Mouse (Mus musculus): ENCODE results near the gene Mfsd2b. TPM values are rescaled to one million over a fixed set of nuclear protein-coding genes. Genes with fewer than 3 reads are reported as not detected.

The Mfsd2b gene
- polyA plus RNA-seq, 1 experiment = 1.1 TPM

DNA sequence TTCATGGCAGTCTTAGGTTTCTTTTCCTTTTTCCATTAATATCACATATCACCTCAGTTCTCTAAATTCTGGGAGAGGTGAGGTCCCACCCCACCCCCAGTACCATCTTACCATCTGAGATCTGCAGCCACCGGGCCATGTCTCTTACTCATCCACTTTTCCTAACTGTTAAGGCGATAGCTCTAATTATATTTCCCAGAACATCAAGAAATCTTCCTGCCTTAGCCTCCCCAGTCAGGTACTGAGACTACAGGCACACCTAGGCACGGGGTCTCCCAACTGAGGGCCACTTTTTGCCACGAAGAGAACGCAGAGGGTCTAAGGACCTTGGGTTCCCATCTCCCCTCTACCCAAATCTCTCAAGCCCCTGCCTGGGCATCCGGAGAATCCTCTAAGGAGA lies 628 bp downstream of the Mfsd2b start:
- no peak for DNase-seq (ENCODE audit: low spot score)

GRCm38 (mm10) chr12:4872983-4873477 lies 1.1 kb downstream of the Mfsd2b start:
- DNase-seq (ENCODE audit: low spot score) = no peak

DNA sequence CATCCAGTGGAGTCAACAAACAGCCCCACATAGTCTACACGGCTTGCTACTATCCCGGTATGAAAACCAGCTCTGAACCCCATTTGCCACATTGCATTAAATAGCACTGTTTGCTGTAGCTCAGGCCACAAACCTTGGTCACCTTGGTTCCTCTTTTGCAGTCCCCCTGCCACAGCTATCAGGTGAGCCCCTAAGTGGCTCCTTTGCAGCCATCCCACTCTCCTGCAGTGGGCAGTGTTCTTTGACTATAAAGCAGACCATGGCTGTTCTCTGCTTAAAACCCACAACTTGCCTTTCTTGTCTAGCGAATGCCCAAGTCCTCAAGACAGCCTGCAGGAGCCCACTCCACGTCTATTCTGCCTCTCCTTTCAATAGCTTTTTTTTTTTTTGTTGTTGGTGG lies 1.9 kb downstream of the Mfsd2b start:
- no peak for DNase-seq (ENCODE audit: low spot score)

DNA sequence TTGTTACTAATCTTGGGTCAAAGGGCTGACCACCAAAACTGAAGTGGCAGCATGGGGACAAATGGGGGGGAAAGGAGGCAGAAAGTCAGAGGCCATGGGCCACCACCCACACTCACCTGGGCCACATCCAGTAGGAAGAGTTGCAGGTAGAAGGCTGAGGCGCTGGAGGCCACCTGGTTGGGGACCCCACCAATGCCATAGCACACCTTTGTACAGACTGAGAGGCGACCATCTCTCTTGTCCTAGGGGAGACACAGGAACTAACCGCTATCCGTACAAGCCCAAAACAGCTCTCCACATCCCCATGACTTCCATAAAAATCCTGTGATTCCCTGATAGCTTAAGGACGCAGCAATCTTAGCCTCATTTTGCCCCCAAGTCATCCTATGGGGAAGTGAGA lies 2.9 kb downstream of the Mfsd2b start:
- no peak for DNase-seq (ENCODE audit: low spot score)

DNA sequence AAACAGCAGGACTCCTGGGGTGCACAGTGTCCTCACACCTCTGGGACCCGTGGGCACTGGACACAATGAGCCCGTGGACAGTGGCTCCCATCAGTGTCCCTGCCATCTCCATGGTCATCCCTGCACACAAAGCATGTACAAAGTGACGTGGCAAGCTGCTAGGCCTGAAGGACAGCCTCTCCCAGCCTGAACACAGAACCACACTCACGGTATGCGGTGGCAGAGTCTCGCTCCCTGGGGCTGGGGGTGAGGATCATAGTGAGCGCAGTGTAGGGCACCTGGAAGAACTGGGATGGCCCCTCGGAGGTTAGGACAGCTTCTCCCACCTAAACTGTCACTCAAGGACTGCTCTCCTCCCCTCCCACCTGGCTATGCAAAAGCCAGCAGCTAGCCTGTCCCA lies 5.2 kb downstream of the Mfsd2b start:
- DNase-seq (ENCODE audit: low spot score) = no peak

- DNase-seq (ENCODE audit: low spot score) = no peak
Measured at GRCm38 (mm10) chr12:4864338-4864690, 9.8 kb downstream of the Mfsd2b start.

- DNase-seq (ENCODE audit: low spot score) = no peak
Measured at GRCm38 (mm10) chr12:4863654-4864337, 10.4 kb downstream of the Mfsd2b start.

- DNase-seq (ENCODE audit: low spot score) = no peak
Measured at GRCm38 (mm10) chr12:4862672-4863071, 11.5 kb downstream of the Mfsd2b start.

DNA sequence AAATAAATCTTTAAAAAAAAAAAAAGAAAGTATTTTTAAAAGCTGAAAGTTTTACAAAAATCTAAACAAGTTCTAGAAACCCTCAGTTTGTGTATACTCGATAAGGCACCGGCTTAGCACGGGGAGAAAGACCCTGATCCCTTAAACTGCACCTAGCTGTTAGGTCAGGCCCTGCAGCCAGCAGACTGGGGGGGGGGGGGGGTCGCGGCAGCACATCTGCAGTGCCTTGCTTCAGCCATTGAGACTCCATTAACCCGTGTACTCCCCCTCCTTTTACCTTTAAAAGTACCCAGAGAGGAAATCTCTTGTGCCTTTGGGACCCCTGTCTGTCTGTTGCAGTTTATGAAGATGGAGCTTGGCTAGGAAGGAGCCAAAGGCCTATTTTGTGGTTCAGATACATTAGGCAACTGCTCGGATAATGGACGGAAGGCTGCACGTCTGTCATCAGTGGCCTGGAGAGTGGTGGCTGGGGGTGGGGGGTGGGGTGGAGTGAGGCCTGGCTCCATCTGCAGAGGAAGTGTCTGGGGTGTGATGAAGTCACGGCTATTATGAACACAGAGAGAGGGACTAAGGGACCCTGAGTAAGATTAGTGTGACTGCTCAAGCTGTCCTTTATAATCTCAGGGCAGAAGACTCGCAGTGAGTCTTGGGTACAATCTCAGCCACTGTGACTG lies 14.8 kb downstream of the Mfsd2b start:
- DNase-seq (ENCODE audit: low spot score) = no peak

DNA sequence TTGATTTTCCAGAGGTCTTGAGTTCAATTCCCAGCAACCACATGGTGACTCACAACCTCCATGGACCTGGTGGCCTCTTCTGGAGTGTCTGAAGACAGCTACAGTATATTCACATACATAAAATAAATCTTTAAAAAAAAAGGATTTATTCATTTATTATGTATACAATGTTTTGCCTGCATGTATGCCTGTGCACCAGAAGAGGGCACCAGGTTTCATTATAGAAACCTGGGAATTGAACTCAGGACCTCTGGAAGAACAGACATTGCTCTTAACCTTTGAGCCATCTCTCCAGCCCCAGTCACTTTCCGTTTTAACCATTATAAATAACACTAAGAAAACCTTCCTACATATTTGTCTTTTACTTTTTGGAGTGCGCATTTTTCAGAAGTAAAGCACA lies 17.3 kb downstream of the Mfsd2b start:
- no peak for DNase-seq (ENCODE audit: low spot score)

DNA sequence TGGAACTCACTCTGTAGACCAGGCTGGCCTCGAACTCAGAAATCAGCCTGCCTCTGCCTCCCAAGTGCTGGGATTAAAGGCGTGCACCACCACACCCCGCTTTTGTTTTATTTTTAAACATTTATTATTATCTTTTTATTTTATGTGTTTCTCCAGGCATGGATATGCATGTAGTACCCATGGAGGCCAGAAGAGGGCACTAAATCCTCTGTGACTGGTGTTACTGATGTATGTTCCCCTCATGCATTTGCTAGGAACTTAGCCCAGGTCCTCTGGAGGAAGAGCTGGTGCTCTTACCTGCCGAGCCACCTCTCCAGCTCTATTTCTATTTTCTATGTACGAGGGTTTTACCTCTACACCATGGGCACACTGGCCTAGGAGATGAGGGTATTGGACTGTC lies 18.0 kb downstream of the Mfsd2b start:
- no peak for DNase-seq (ENCODE audit: low spot score)

- DNase-seq (ENCODE audit: low spot score) = no peak
Measured at GRCm38 (mm10) chr12:4843741-4844140, 30.4 kb downstream of the Mfsd2b start.

DNA sequence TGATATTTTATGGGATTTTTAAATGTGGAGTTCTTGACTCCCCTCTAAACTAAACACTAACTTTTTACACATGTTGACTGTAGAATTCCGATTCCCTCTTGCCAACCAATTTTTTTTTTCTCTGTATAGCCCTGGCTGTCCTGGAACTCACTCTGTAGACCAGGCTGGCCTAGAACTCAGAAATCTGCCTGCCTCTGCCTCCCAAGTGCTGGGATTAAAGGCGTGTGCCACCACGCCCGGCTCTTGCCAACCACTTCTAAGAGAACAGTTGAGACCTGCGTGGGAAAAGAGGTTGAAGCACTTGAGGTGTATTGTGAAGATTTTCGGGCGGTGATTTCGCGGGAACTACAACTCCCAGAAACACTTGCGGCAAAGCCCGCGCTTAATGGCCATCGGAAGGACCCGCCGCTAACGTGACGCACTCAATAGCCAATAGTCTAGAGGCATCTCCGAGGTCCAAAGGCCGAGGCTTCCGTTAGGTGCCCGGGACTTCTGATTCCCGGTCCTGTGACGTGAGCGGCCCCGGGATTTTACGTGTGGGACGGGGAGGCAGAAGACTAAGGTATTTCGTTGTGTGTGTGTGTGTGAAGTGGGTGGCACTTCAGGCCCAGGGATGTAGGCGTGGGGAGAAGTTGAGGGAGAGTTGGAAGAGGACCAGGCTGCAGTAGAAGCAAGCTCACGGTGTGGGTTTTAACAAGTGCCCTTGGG lies 31.1 kb downstream of the Mfsd2b start, which contains the start of gene Wdcp:
TSS of gene Wdcp (plus strand) at position 414 of the 708 bp plus-strand sequence.
- DNase-seq (ENCODE audit: low spot score) = peak; percentile 67

DNA sequence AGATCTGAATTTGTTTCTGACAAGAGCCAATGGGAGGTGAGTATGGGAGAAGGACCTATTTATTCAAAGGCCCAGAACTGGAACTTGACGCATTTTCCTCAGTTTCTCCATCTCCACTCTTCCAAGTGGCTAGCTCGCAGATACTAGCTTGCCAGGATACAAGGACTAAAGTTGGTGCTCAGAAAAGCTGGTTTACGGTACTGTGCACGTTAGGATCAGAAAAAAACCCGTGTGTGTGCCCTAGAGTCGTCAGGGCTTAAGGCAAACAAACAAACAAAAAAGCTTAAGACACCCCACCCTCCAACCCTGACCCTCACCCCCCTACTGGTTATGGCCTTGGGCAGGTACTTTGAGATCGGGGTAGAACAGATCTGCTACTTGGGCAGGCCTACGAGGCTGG lies 31.7 kb downstream of the Mfsd2b start:
- DNase-seq (ENCODE audit: low spot score) = no peak

GRCm38 (mm10) chr12:4841392-4841887 lies 32.7 kb downstream of the Mfsd2b start, which contains the start of gene Fkbp1b:
Fkbp1b (minus strand) TSS chr12:4841591.
- peak; percentile 42 for DNase-seq (ENCODE audit: low spot score)

DNA sequence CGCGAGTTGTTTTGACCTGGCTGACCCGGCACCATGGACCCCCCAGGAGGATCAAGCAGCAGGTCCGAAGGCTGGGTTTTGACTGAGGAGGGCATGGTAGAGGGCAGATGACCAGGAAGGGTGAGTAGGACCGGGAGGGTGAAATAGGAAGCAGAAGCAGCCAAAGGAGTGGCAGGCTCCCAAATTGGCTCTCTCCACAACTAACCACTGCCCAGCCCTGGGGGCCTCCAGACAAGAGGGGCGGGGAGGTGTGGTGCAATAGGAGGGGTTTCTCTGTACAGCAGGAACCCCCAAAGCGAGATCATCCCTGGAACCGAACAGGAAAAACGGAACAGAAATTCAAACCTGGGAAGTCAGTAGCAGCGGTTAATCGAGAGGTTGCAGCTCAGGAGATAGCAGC lies 33.4 kb downstream of the Mfsd2b start:
- DNase-seq (ENCODE audit: low spot score) = no peak

DNA sequence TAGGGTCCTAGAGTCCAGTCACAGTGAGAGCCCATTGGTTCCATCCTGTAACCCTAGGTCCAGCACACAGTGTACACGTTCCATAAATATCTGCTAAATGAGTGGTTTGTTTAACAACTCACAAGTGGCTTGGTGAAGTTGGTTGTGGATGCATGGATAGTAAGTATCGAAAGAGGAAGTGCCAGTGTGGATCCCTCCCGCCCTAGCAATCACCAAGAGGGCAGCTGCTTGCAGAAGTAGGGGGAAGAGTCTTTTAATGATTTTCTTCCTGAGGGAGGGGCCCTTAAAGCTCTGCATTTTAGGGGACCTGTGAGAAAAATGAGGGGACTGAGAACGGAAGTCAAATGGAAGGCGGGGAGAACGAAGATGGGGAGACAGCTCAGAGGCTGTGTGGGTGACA lies 34.1 kb downstream of the Mfsd2b start:
- no peak for DNase-seq (ENCODE audit: low spot score)

GRCm38 (mm10) chr12:4836959-4837358 lies 37.2 kb downstream of the Mfsd2b start:
- no peak for DNase-seq (ENCODE audit: low spot score)

GRCm38 (mm10) chr12:4827256-4827655 lies 46.9 kb downstream of the Mfsd2b start:
- DNase-seq (ENCODE audit: low spot score) = no peak

DNA sequence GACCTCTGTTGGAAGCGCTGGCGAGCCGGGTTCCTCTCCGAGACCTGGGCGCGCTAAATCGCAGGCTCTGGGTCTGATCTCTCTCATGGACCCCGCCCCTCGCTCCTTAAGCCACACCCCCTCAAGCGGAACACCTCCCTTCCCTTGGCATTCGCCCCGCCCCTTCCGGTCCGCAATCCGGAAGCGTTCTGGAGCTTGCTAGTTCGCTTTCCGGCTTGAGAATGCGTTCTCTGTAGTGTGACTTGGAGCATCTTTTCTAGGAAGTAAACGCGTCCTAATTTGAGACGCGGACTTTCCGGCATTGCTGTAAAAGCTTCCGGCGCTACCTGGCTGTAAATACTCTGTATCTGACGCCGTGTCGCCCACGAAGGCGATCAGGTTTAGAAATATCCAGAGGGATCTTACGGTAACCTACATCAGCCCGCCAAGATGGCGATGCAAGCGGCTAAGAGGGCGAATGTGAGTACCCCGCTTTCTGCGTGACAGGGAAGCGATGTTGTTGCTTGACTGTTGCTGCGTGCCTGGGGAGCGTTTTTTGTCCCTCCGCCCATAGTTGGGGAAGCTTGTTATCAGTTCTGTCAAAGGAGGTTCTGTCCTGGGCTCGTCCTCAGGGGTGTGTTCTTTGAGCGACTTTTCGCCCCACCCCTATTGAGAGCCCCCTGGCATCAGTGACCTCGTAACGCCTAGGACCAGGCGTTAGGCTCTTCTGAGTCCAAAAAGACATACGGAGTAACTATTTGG lies 56.6 kb downstream of the Mfsd2b start, which contains the start of gene Sf3b6:
TSS of gene Sf3b6 (plus strand) at position 184 of the 741 bp plus-strand sequence.
- DNase-seq (ENCODE audit: low spot score) = peak; percentile 93

GRCm38 (mm10) chr12:4816680-4817360 lies 57.3 kb downstream of the Mfsd2b start:
- DNase-seq (ENCODE audit: low spot score) = no peak

Data from urinary bladder, adult 2 months (tissue).